Comparison of ENCODE assay signal across 16 mouse cellular contexts in genomic region chr14:27043416-27043815, GRCm38 (mm10). TPM values are rescaled to one million over a fixed set of nuclear protein-coding genes. Genes with fewer than 3 reads are reported as not detected.
DNase-seq lines count a peak whose midpoint lies in the region; ATAC-seq lines count a peak whose summit lies in the region.
"Had no signal": no experiment of that assay in that cellular context is flagged by ENCODE, and none has a peak within 500 bp of the region (broad histone marks: within the 10 kb centered on the region; RNA-seq: fewer than 3 reads in every experiment).

No protein-coding gene starts in this region.

- no peaks in the 10 kb centered on the region for H3K9me3 ChIP-seq in limb, embryonic 15.5 days
- H3K9me3 ChIP-seq: hindbrain, embryonic 13.5 days; liver, embryonic 15.5 days had no signal

- no peak overlapping the region for H3K9ac ChIP-seq in limb, embryonic 15.5 days
- H3K9ac ChIP-seq: hindbrain, embryonic 13.5 days; liver, embryonic 15.5 days had no signal

- no peaks in the 10 kb centered on the region for H3K27me3 ChIP-seq in limb, embryonic 15.5 days
- H3K27me3 ChIP-seq: Patski had no signal

- 33% methylated on average over 5 of the region's 5 CpGs for WGBS in limb, embryonic 15.5 days

- no peaks in the 10 kb centered on the region for H3K36me3 ChIP-seq in limb, embryonic 15.5 days
- H3K36me3 ChIP-seq: hindbrain, embryonic 13.5 days; liver, embryonic 15.5 days had no signal

- H3K27ac ChIP-seq in limb, embryonic 15.5 days: peak overlapping the region; percentile 77
- H3K27ac ChIP-seq: hindbrain, embryonic 13.5 days; liver, embryonic 15.5 days had no signal

- intact Hi-C loops in left cerebral cortex, postnatal 14 days (cut with DNase I): no loop called here

- H3K4me1 ChIP-seq in limb, embryonic 15.5 days: peaks cover 83% of the 10 kb centered on the region

- no peak overlapping the region for H3K4me3 ChIP-seq in limb, embryonic 15.5 days
- H3K4me3 ChIP-seq: hindbrain, embryonic 13.5 days; liver, embryonic 15.5 days had no signal

- H3K4me2 ChIP-seq in limb, embryonic 15.5 days: 0 out of 2 replicates have a peak overlapping the region, but pooled peaks have one; percentile 22
- H3K4me2 ChIP-seq: hindbrain, embryonic 13.5 days; liver, embryonic 15.5 days had no signal

- no peak for ATAC-seq in limb, embryonic 15.5 days (ENCODE audit: insufficient number of reproducible peaks, low FRiP score, low TSS enrichment, low read depth)
- ATAC-seq: Patski had no signal

- peak; percentile 29 to 51 for DNase-seq in heart, adult 18-20 months
- DNase-seq in heart, adult 9 months (ENCODE audit: low spot score in 2 of 2): no peak
- peak; percentile 40 for DNase-seq in lung, postnatal 10 days
- no peak for DNase-seq in lung, postnatal 14 days
- peak; percentile 57 to 71 for DNase-seq in kidney, adult 8-10 months
- no peak for DNase-seq in left cerebral cortex, postnatal 14 days (ENCODE audit: low spot score in 2 of 2)
- DNase-seq in embryo, embryonic 10.5 days (ENCODE audit: low spot score): no peak
- DNase-seq: adrenal gland, adult 8-10 months; B cell, adult 2 months had no signal

RNA-seq across cellular contexts. Expression of gene Il17rd, which starts 4.7 kb away (rescaled TPM):
- total RNA-seq in heart, adult 18-20 months (2021): 1 to 10 TPM; 3.7 to 4.1 TPM
- polyA plus RNA-seq in limb, embryonic 15.5 days (2015; fragmentation: Nextera tagmentation; extraction: Ambion mirVana): 4.7 and 5.7 TPM in 2 replicates
- 1 to 10 TPM; 2.9 to 3.1 TPM for total RNA-seq in left cerebral cortex, postnatal 14 days (2021)

RNA-seq across cellular contexts. Expression of gene Hesx1, which starts 49.2 kb away (rescaled TPM):
- not detected for total RNA-seq in heart, adult 18-20 months (2021)
- 0.24 TPM in 1 of 2 replicates, not detected in the other for polyA plus RNA-seq in limb, embryonic 15.5 days (2015; fragmentation: Nextera tagmentation; extraction: Ambion mirVana)
- not detected for total RNA-seq in left cerebral cortex, postnatal 14 days (2021)
- total RNA-seq: layer of hippocampus, postnatal 10 days; monocyte, adult 5-6 weeks had no signal
- polyA plus RNA-seq: hindbrain, embryonic 13.5 days; Patski; spleen, adult 2 months had no signal

Comparison
In these comparisons a context has a peak if more than half of its experiments do, and no peak if none do; other contexts are left out.
1. DNase-seq: peak in heart, adult 18-20 months (2 of 2), lung, postnatal 10 days (single experiment) and kidney, adult 8-10 months (2 of 2); none in heart, adult 9 months (0 of 2), lung, postnatal 14 days (single experiment), left cerebral cortex, postnatal 14 days (0 of 2) and embryo, embryonic 10.5 days (single experiment).